27 mouse cellular contexts compared by ENCODE assay signal in the genomic region with DNA sequence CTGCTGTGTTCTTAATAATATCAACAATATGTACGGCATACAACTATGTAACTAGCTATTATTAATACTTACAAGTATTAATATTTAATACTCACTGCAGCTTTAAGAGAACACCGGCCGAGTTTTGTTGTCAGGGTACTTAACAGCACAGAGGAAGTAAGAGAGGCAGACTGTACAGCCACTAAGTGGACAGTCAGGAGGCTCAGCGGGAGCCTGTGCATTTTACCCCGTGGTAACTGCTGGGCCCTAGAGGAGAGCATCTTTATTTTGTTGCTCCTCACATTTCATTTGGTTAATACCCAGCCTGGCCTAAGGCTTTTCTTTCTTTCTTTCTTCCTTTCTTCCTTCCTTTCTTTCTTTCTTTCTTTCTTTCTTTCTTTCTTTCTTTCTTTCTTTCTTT.
"Had no signal": no experiment of that assay in that cellular context is flagged by ENCODE, and none has a peak within 500 bp of the region (broad histone marks: within the 10 kb centered on the region; RNA-seq: fewer than 3 reads in every experiment).

No protein-coding gene starts in this region.

- H3K4me1 ChIP-seq: embryonic facial prominence, embryonic 12.5 days; embryonic facial prominence, embryonic 13.5 days; embryonic facial prominence, embryonic 15.5 days; forebrain, embryonic 12.5 days; forebrain, embryonic 13.5 days; forebrain, embryonic 15.5 days had no signal

- H3K4me2 ChIP-seq: embryonic facial prominence, embryonic 12.5 days; embryonic facial prominence, embryonic 13.5 days; embryonic facial prominence, embryonic 15.5 days; forebrain, embryonic 12.5 days; forebrain, embryonic 13.5 days; forebrain, embryonic 15.5 days had no signal

- H3K9me3 ChIP-seq: embryonic facial prominence, embryonic 10.5 days; embryonic facial prominence, embryonic 12.5 days; embryonic facial prominence, embryonic 13.5 days; embryonic facial prominence, embryonic 15.5 days; forebrain, embryonic 10.5 days; forebrain, embryonic 12.5 days; forebrain, embryonic 13.5 days; forebrain, embryonic 15.5 days had no signal

- H3K27me3 ChIP-seq: embryonic facial prominence, embryonic 12.5 days; embryonic facial prominence, embryonic 13.5 days; embryonic facial prominence, embryonic 15.5 days; forebrain, embryonic 12.5 days; forebrain, embryonic 13.5 days; forebrain, embryonic 15.5 days had no signal

- H3K36me3 ChIP-seq: embryonic facial prominence, embryonic 10.5 days; embryonic facial prominence, embryonic 12.5 days; embryonic facial prominence, embryonic 13.5 days; embryonic facial prominence, embryonic 15.5 days; forebrain, embryonic 10.5 days; forebrain, embryonic 12.5 days; forebrain, embryonic 15.5 days had no signal

- H3K4me3 ChIP-seq: embryonic facial prominence, embryonic 10.5 days; embryonic facial prominence, embryonic 12.5 days; embryonic facial prominence, embryonic 13.5 days; embryonic facial prominence, embryonic 15.5 days; erythroblast, embryonic 14.5 days; forebrain, embryonic 10.5 days; forebrain, embryonic 12.5 days; forebrain, embryonic 13.5 days; forebrain, embryonic 15.5 days; gastrocnemius, adult 2 months; heart, adult 2 months had no signal

- H3K27ac ChIP-seq: embryonic facial prominence, embryonic 10.5 days; embryonic facial prominence, embryonic 12.5 days; embryonic facial prominence, embryonic 13.5 days; embryonic facial prominence, embryonic 15.5 days; forebrain, embryonic 10.5 days; forebrain, embryonic 12.5 days; forebrain, embryonic 13.5 days; forebrain, embryonic 15.5 days; gastrocnemius, adult 2 months; heart, adult 2 months had no signal

- H3K9ac ChIP-seq: embryonic facial prominence, embryonic 12.5 days; embryonic facial prominence, embryonic 13.5 days; embryonic facial prominence, embryonic 15.5 days; forebrain, embryonic 12.5 days; forebrain, embryonic 13.5 days; forebrain, embryonic 15.5 days; forebrain, postnatal 0 days had no signal

- ATAC-seq: forebrain, embryonic 13.5 days; forebrain, embryonic 14.5 days; forebrain, embryonic 15.5 days; forebrain, embryonic 16.5 days; forebrain, postnatal 0 days had no signal

- DNase-seq: cerebellum, adult 2 months; cerebellum, adult 8-10 months; cerebellum, adult 9-10 months; cerebellum, adult 9-11 months; cerebellum, postnatal 14 days; cerebellum, postnatal 25 days; cerebellum, postnatal 36 days; embryo, embryonic 11 days; forebrain, postnatal 0 days; gastrocnemius, adult 2 months; gastrocnemius, postnatal 10 days; gastrocnemius, postnatal 14 days; gastrocnemius, postnatal 25 days; gastrocnemius, postnatal 36 days; heart, adult 18-20 months; heart, adult 2 months had no signal
